Mouse (Mus musculus) ES-E14 (cell line): Measurements from ENCODE around the gene Asphd2.

ENCODE experiments used
- CHD2 ChIP-seq: IDR thresholded peaks from 2 replicates; pipeline ENCODE4 v1.6.1; 2014; ENCODE audit warnings: mild to moderate bottlenecking, low read depth, low read length, inconsistent platforms
- HCFC1 ChIP-seq: IDR thresholded peaks from 2 replicates; pipeline ENCODE4 v1.6.1; 2012; ENCODE audit warnings: low read length, inconsistent platforms, borderline replicate concordance; ENCODE audit not compliant: insufficient read depth
- ZC3H11A ChIP-seq: IDR thresholded peaks from 2 replicates; pipeline ENCODE4 v1.6.1; 2012; ENCODE audit warnings: low read depth, mild to moderate bottlenecking, inconsistent platforms, low read length, borderline replicate concordance
- ZNF384 ChIP-seq: IDR thresholded peaks from 2 replicates; pipeline ENCODE4 v1.6.1; 2012; ENCODE audit warnings: low read depth, low read length, inconsistent platforms

GRCm38 (mm10) chr5:112399284-112399683, 4.6 kb upstream of the Asphd2 start:
- TF ChIP-seq ZNF384 = no peak
- TF ChIP-seq HCFC1 = no peak
- no peak for TF ChIP-seq CHD2
- TF ChIP-seq ZC3H11A = no peak
